Mouse (Mus musculus) bone marrow macrophage, adult 2 months (primary cell): ENCODE measurements around the gene Cox6a1.

Experiments
- CTCF ChIP-seq: IDR thresholded peaks from 2 replicates; pipeline ENCODE4 v1.5.1; 2012; ENCODE audit warnings: low read depth, mild to moderate bottlenecking, low read length, moderate library complexity
- POLR2A ChIP-seq: IDR thresholded peaks from 2 replicates; pipeline ENCODE4 v1.6.1; 2012; ENCODE audit warnings: mild to moderate bottlenecking, low read depth, low read length, borderline replicate concordance

DNA sequence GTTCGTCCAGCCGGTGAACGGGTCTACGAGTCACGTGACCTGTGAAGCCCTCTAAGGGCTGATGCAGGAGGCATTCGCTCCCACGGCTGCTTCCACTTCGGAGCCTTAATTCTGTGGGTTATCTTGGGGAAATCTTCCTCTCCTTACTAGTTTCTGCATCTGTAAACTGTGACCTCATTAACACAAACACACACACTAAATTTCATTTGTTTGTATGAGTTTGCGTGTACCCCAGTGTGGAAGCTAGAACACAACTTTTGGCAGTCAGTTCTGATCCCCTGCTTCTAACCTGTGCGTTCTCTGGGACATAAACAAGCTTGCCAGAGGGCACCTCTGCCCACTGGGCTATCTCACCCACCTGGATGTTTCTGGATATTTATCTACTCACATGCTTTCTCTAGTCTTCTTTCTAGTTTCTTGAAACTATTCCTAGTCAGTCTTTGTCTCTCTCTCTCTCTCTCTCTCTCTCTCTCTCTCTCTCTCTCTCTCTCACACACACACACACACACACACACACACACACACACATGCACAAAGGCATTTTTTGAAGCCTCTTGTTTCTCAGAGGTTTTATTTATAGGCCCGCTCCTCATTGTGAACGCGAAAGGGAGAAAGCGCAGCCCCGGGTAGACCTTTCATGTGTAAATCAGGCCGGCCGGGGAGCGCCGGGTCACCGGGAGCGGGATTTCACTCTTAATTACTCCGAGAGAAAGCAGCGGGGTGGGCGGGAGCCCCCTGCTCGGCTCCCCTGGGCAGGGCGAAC is 24.8 kb upstream of the Cox6a1 start:
- no peak for TF ChIP-seq POLR2A
- TF ChIP-seq CTCF: no peak
